Mouse (Mus musculus) sigmoid colon, adult 10 weeks (tissue): ENCODE results near the gene Dagla. TPM values are rescaled to one million over a fixed set of nuclear protein-coding genes. Genes with fewer than 3 reads are reported as not detected.

Experiments
- polyA plus RNA-seq: library from polyadenylated mRNA; stranded (reverse); fragments of 350-450 nt; fragmentation: Illumina TruSeq; extraction: RNeasy Lipid Tissue Mini Kit (QIAGEN cat#74804); gene quantifications from one replicate; pipeline ENCODE4 v1.2.3, GENCODE M21; 2014; ENCODE audit warnings: low read depth, low replicate concordance

Dagla gene
- 0.73 TPM for polyA plus RNA-seq

DNA sequence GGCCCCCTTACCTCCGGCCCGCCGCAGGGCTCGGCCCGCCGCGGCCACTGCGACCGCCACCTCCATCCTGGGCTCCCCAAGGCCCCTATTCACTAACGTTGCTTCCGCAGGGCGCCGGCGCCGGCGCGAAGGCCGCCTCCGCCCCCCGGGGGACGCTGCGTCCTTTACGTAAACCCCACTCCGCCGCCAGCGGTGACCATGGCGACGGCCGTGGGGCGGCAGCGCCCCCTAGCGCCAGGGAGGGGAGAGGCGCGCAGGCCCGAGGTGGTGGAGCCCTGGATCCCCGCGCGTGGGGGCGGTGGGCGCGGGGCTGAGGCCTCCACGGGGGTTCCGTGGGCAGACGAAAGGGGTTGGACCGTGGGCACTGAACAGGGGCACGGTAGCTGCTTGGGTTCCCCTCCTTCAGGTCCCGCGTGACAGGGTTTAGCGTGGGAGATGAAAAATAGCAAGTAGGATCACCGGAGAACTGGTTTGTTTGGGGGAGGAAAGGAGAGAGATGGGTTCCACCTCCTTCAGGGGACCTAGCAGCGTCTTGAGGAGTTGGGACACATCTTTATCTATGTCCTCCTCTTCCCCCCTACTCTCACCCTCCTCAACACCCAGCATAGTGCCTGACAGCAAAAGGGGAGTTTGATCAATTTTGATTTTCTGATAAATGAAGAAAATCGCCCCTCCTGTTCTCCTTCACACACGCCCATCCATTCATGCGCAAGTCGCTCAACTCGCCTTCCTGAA, at the start of gene Dagla:
Gene Dagla, minus strand, starts transcription at position 68 of the 735 bp plus-strand sequence.

GRCm38 (mm10) chr19:10240654-10241305, 63.9 kb downstream of the Dagla start, which contains the start of gene Myrf:
Gene Myrf, minus strand, starts transcription at chr19:10240748.

DNA sequence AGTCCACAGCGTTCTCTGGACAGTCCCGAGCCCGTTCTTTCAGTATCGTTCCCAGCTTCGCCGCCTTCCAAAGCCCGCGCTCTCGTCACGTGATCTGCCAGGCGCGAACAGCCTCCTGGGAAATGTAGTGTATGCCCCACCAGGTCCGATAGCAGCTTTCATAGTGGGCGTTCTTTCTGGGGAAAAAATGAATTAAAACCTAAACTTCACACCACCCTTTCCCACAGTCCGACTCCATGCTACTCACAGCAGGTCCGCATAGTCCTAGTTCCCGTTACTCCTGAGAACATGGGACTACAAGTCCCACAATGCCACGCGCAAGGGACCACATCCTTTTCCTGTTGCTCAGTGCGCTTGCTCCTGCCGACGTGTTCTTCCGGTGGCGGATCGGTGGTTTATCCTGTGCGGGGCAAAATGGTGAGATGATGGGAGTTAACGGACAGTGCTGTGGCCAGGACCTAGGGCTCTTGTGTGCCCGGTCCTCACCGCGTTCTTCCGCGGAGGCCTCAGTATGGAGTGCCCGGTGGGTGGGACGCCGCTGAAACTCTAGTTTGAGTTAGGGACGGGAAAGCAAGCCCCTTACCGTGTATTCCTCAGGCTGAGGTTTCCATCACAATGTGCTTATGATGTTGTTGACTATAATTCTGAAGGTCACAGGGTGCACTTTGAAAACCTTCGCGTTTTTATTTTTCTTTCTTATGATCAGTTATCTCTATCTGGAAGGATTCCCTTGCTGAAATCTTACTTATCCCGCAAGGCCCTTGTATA, 100.6 kb downstream of the Dagla start, which contains the start of the genes Tmem258 and Fen1:
Gene Tmem258, plus strand, starts transcription at position 167 of the 768 bp plus-strand sequence.
Gene Fen1, minus strand, starts transcription at position 322 of the 768 bp plus-strand sequence.

Other genes with a start within 250 kb of the Dagla start
- 41.5 TPM for gene Fads2, start 203.1 kb downstream of the Dagla start, polyA plus RNA-seq
- gene Fads1, start 122.0 kb downstream of the Dagla start, polyA plus RNA-seq, result 19.7 TPM
- gene Tmem258, start 100.9 kb downstream of the Dagla start, polyA plus RNA-seq, result 26.1 TPM
- 2.0 TPM for gene Fen1, start 100.7 kb downstream of the Dagla start, polyA plus RNA-seq
- gene Myrf, start 64.1 kb downstream of the Dagla start, polyA plus RNA-seq, result 0.09 TPM
- gene Syt7, start 84.2 kb upstream of the Dagla start, polyA plus RNA-seq, result 10.9 TPM
- gene Lrrc10b, start 152.6 kb upstream of the Dagla start, polyA plus RNA-seq, result not detected
- gene Ppp1r32, start 178.1 kb upstream of the Dagla start, polyA plus RNA-seq, result not detected
- 84.1 TPM for gene Cpsf7, start 220.4 kb upstream of the Dagla start, polyA plus RNA-seq
- gene Sdhaf2, start 221.3 kb upstream of the Dagla start, polyA plus RNA-seq, result 62.6 TPM